Mouse (Mus musculus) large intestine, adult 2 months (tissue): ENCODE data around the gene Ccnt1. TPM values are rescaled to one million over a fixed set of nuclear protein-coding genes. Genes with fewer than 3 reads are reported as not detected.
A peak's percentile ranks its signal among the peaks of the same experiment; 100 is the strongest.
"Not testable (repeated sequence)": the region's sequence is repeated elsewhere in the genome, so short reads cannot be mapped to it uniquely, and the experiment has no call there.

Experiments
- DNase-seq: peaks from one replicate; pipeline ENCODE4 v3.0.0-alpha.2; 2012; ENCODE audit warnings: low read depth, low spot score
- WGBS: fragments of 180-500 bp; shearing (Covaris S2); methylation state at CpG from one replicate; pipeline ENCODE4 v1.1.7; 2018; 5-methylcytosine and 5-hydroxymethylcytosine counted together
- polyA plus RNA-seq: library from polyadenylated mRNA; depleted of rRNA; stranded (reverse); fragments of >200 nt; gene quantifications from 2 replicates; pipeline ENCODE4 v1.2.3, GENCODE M21; 2012

The Ccnt1 gene
- polyA plus RNA-seq, 1 experiment, result 6.7 TPM

DNA sequence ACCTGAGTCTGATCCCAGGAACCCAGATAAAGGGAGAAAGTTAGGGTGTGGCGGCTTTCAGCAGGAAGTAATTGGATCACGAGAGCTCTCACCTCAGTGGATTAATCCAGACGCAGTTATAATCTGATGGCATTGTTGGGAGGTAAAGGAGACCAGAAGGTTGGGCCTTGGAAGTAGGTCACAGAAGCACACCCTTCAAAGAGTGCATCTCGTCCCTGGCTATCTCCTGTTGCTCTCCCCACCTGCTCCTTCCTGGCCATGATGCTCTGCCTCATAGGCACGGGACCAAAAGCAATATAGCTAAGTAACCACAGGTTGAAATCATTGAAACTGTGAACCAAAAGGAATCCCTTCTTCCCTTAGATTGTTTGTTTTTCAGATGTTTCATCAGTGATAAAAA, 13.5 kb downstream of the Ccnt1 start:
- no peak for DNase-seq
- 79% methylated on average over 5 of the region's 5 CpGs for WGBS

DNA sequence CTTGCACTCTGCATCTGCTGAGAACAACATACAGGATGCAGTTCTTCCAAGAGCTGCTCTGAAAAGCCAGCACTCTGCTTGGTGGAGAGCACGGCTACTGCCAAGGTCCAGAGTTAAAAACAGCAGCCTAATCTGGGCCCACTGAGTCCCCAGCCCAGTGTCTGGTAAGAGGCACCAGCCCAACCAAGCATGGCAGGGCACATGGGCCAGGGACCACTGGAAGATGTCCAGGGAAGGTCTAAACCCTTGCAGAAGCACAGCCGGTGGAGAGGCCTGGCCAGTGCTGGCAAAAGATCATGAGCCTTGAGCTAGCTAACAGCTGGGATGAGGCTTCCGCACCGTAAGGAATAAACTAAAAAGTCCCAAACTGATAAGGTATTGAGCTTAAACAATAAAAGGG, 14.8 kb downstream of the Ccnt1 start:
- WGBS, result 84% methylated on average over 4 of the region's 4 CpGs

GRCm38 (mm10) chr15:98552758-98553157, 18.0 kb downstream of the Ccnt1 start:
- 91% methylated on average over 2 of the region's 2 CpGs for WGBS
- no peak for DNase-seq

More for the DNA sequence above, 14.8 kb downstream of the Ccnt1 start:
- DNase-seq, result no peak

DNA sequence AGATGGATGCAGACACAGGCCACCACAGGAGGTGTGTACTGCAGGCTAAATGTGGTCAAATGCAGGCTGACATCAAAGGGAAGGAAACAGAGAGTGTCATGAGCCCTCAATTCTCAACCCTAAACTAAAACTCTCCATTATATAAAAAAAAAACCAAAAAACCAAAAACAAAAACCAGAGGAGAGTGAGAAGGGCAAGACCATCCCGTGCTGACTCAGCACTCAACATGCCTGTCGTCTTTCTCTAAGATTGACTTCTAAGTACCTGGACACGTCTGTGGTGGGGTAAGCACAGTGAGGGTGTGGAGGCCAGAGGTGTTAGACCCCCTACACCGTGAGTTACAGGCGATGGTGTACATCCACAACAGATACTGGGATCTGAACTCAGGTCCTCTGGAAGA, 23.9 kb downstream of the Ccnt1 start:
- 92% methylated on average over 5 of the region's 5 CpGs for WGBS
- no peak for DNase-seq

DNA sequence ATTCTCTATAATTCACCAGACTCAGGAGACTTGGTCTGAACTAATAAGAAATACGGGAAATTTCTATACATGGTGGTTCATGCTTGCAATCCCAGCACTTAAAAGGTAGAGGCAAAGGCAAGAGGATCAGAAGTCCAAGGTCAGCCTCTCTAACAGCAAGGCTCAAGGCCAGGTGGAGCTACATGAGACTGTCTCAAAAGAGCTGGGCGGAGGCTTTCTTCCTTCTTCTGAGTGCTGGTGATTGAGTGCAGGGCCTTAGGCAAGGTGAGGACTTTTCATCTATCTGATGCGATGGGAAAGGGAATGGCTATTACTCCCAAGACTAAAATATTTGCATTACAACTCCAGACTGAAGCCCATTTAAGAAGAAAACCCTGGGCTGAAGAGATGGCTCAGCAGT, 25.6 kb downstream of the Ccnt1 start:
- 88% methylated on average over 3 of the region's 3 CpGs for WGBS
- no peak for DNase-seq

- 59% methylated on average over 4 of the region's 4 CpGs for WGBS
- no peak for DNase-seq
These were observed 27.4 kb downstream of the Ccnt1 start for GRCm38 (mm10) chr15:98543341-98543740.

- 66% methylated on average over 6 of the region's 6 CpGs for WGBS
- no peak for DNase-seq
These were observed 29.7 kb downstream of the Ccnt1 start for GRCm38 (mm10) chr15:98541064-98541463.

DNA sequence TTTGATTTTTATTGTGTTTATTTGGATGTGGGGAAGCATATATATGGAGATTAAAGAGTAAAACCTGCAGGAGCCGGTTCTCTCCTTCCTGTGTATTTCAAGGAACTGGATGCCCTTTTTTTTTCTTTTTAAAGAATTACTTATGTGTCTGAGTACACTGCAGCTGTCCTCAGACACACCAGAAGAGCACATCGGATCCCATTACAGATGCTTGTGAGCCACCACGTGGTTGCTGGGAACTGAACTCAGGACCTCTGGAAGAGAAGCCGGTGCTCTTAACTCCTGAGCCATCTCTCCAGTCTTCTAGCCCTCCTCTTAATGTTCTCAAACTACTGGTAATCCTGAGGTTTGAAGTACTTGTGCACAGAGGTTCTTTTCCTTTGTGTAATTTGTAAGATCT, 32.8 kb downstream of the Ccnt1 start:
- 68% methylated on average over 4 of the region's 4 CpGs for WGBS
- no peak for DNase-seq

GRCm38 (mm10) chr15:98536828-98537510, 33.8 kb downstream of the Ccnt1 start:
- WGBS, result 83% methylated on average over 8 of the region's 8 CpGs
- no peak for DNase-seq

GRCm38 (mm10) chr15:98535921-98536320, 34.8 kb downstream of the Ccnt1 start:
- no peak for DNase-seq
- 68% methylated on average over 4 of the region's 4 CpGs for WGBS

GRCm38 (mm10) chr15:98533881-98534627, 36.7 kb downstream of the Ccnt1 start, which contains the start of gene Kansl2:
TSS of gene Kansl2 (minus strand) at chr15:98534264.
- peak; percentile 87 for DNase-seq
- WGBS, result under 1% methylated on average over 69 of the region's 70 CpGs

DNA sequence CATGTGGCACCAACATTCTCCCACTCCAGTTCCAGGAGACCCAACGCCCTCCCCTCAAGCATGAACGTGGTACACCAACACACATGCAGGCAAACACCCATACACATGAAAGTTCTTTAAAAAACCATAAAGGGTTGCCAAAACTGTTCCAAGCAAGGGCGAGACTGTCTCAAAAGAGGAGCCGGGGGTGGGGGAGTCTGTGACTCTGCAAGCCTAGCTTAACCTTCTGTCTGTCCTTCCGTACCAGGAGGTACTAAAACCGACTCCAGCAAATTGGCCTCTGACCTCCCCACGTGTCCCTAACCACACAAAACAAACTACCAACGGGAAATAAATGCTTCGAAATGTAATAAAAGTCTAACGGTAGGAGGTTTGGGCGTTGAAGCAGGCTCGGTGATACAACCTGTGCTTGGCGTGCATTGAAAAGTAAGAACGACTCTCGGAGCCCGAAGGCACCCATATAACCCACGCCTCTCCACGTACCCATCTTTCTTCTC, 37.6 kb downstream of the Ccnt1 start:
- DNase-seq, result peak; percentile 44
- WGBS, result under 1% methylated on average over 18 of the region's 18 CpGs

- no peak for DNase-seq
- WGBS, result 25% methylated on average over 5 of the region's 5 CpGs
These were observed 38.4 kb downstream of the Ccnt1 start for GRCm38 (mm10) chr15:98532281-98532680.

DNA sequence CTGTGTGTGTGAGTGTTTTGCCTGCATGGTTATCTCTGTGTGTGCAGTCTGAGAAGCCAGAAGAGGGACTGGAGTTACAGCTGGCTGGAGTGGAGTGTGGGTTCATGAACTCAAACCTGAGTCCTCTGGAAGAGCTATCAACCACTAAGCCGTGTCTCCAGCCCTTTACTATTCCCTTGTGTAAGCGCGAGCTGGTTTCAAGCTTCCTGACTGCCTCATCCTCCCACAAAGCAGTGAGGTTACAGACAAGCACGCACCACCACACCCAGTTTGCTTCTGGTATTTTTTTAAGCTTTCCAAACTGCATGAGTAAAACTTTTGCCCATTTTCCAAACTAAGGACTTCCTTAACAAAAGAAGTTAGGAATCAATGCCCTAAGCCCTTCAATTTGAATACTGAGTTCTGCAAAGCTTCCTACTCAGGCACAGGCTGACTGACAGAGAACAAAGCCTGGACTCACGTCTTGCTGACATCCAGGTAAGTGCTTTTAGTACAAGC, 42.6 kb downstream of the Ccnt1 start:
- 80% methylated on average over 5 of the region's 5 CpGs for WGBS
- no peak for DNase-seq

GRCm38 (mm10) chr15:98527056-98527771, 43.5 kb downstream of the Ccnt1 start:
- no peak for DNase-seq
- 94% methylated on average over 5 of the region's 5 CpGs for WGBS

DNA sequence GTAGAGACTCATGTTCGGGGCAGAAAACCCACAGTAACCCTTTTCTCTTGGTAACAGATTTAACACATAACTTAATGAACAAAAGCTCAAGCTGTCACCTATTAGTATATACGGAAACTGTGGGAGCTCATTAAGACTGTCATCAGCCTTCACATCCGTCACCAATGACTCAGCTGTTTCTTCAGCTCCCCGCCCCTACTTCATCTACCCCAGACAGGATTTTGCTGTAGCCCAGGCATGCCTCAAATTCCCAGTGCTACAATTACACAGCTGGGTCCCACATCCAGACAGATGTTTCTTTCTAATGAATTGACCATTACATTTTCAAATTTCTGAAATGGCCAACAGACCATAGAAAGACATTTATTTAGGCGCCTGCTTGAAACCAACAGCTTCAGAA, 44.7 kb downstream of the Ccnt1 start:
- WGBS, result 78% methylated on average over 5 of the region's 5 CpGs
- DNase-seq, result no peak

GRCm38 (mm10) chr15:98521245-98521644, 49.5 kb downstream of the Ccnt1 start:
- DNase-seq, result no peak
- WGBS, result 88% methylated on average over 3 of the region's 3 CpGs

DNA sequence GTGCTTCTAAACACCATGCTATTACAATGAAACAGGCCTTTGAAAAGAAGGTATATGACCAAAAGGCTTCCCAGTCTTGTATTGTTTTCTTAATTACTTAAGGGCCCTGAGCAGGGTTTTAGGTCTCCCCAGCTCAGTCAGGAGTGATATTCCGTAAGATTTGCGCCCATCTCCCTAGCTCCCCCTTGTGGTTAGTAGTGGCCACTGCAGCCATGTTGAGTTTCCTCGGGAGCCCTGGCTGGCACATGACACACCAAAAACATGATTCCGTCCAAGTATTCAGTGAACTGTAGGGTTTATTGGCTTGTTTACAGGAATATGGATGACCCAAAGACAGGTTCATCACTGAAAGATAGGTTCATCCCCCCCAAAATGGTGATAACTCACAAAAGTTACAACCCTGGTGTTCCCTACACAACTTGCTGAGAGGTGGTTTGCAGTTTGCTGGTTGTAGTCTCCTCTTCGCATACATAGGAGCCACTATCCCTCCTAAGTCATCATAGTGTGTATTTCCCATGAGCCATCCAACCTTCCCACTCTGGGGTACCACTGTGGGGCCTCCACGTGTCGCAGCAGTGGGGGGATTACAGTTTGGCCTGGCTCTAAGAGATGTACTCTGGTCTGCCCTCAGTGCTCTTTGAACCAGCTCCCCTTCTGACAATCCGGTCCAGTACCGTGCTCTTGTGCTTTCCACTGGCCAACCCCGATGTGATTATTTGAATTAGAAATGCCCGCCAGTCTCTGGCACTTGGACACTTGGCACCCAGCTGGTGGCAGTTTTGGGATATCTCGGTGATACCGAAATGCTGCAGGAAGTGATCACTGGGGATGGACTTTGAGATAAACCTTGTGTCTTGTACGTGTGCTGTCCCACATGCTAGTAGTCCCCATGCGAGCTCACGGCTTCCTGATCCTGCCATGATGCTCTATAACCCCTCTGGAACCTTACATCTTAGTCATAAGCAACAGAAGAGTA, 53.1 kb downstream of the Ccnt1 start:
- DNase-seq, result no peak
- WGBS, result 64% methylated on average over 16 of the region's 16 CpGs

GRCm38 (mm10) chr15:98514845-98515244, 55.9 kb downstream of the Ccnt1 start:
- WGBS, result 84% methylated on average over 2 of the region's 2 CpGs

More at GRCm38 (mm10) chr15:98514845-98515244, 55.9 kb downstream of the Ccnt1 start:
- not testable (repeated sequence) for DNase-seq
